Mouse (Mus musculus) megakaryocyte, embryonic 14.5 days (primary cell): Measurements from ENCODE around the gene Camk2n1.

Source experiments
- FLI1 ChIP-seq: IDR thresholded peaks from 2 replicates; pipeline ENCODE4 v1.6.1; 2012; ENCODE audit warnings: low read length, inconsistent platforms, mixed read lengths
- GATA1 ChIP-seq: IDR thresholded peaks from 3 replicates; pipeline ENCODE4 v1.6.1; 2012; ENCODE audit warnings: mixed read lengths, low read length, inconsistent platforms, borderline replicate concordance

DNA sequence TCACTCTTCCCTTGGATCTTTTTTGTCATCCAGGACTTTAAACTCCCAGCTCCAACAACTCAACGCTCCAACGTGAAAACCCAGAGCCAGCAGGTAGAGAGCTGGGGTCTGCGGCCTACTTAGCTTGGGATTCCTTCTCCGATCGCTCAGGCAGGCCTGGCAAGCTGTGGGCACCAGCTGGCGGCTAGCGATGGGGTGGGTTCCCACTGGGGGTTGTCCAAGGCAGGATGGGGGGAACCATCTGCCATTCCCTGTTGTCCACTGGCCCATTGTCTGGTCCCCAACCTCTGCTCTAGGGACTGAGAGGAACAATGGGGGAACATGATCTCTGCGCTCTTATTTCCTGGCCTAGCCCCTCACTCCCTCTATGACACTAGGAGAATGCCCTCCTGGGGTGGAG lies 34.1 kb downstream of the Camk2n1 start:
- TF ChIP-seq FLI1, result no peak
- no peak for TF ChIP-seq GATA1
